Comparison of ENCODE assay signal across 25 mouse cellular contexts in the genomic region with DNA sequence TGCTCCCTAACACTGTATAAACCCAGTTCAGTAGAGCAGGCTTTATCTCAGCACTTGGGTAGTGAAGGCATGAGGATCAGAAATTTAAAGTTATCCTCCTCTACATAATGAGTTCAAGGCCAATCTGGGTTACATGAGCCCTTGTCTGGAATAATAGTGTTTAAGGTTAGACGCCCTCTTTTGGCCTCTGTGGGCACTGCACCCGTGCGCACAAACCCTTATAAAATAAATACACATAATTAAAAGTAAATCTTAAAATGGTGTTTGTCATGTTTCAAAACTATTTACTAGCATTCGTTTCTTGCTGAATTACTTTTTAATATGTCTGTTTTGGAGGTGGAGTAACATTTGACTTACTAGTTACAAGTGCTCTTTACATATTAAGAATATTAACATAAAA.
A peak's percentile ranks its signal among the peaks of the same experiment; 100 is the strongest.
DNase-seq lines count a peak whose midpoint lies in the region; ATAC-seq and TF ChIP-seq lines count a peak whose summit lies in the region.
"Had no signal": no experiment of that assay in that cellular context is flagged by ENCODE, and none has a peak within 500 bp of the region (broad histone marks: within the 10 kb centered on the region; RNA-seq: fewer than 3 reads in every experiment).

No protein-coding gene starts in this region.

- no peak for ATAC-seq in heart, embryonic 12.5 days (ENCODE audit: insufficient number of reproducible peaks, low FRiP score)
- ATAC-seq in Patski, result no peak
- ATAC-seq: forebrain, embryonic 13.5 days; hindbrain, embryonic 16.5 days; intestine, embryonic 16.5 days; midbrain, embryonic 16.5 days had no signal

- no peak overlapping the region for H3K27ac ChIP-seq in heart, embryonic 12.5 days (ENCODE audit: poor library complexity, severe bottlenecking)
- no peak overlapping the region for H3K27ac ChIP-seq in left cerebral cortex, adult 2 months
- H3K27ac ChIP-seq: forebrain, embryonic 13.5 days; heart, embryonic 15.5 days; limb, embryonic 10.5 days; limb, embryonic 15.5 days; liver, embryonic 15.5 days; lung, embryonic 15.5 days had no signal

- intact Hi-C loops in left cerebral cortex, adult 2 months (cut with DNase I), result loop anchor here (10.0 kb wide), 2 partner anchors 412 to 592 kb away; no protein-coding TSS in a partner anchor
- intact Hi-C loops in left cerebral cortex, postnatal 10 days (cut with DNase I), result loop anchor here (5.0 kb wide), 1 partner anchor 270 kb away; the partner anchor contains the start of gene Cyp26b1

- H3K36me3 ChIP-seq in heart, embryonic 12.5 days, result no peaks in the 10 kb centered on the region
- H3K36me3 ChIP-seq: G1E; heart, embryonic 15.5 days; limb, embryonic 10.5 days; limb, embryonic 15.5 days; liver, embryonic 15.5 days; lung, embryonic 15.5 days had no signal

- peak; percentile 7 for DNase-seq in heart, adult 11 months
- no peak for DNase-seq in left cerebral cortex, adult 2 months (ENCODE audit: extremely low spot score in 1 of 2, low spot score in 2 of 2)
- no peak for DNase-seq in left cerebral cortex, postnatal 10 days (ENCODE audit: extremely low spot score in 1 of 2, low spot score in 2 of 2)
- peak; percentile 15 for DNase-seq in 416B (ENCODE audit: low read depth)
- DNase-seq in Patski (ENCODE audit: low read depth, low spot score), result no peak
- no peak for DNase-seq in urinary bladder, postnatal 10 days (ENCODE audit: low spot score)
- no peak for DNase-seq in adrenal gland, postnatal 14 days
- DNase-seq: adrenal gland, adult 2 months; cerebellum, adult 11 months; cerebellum, adult 9-10 months; cerebellum, postnatal 36 days; gastrocnemius, postnatal 36 days; kidney, postnatal 25 days had no signal

- peaks cover 12% of the 10 kb centered on the region for H3K4me1 ChIP-seq in heart, embryonic 12.5 days (replicated peaks)
- H3K4me1 ChIP-seq: lung, embryonic 15.5 days had no signal

- no peak overlapping the region for H3K4me3 ChIP-seq in heart, embryonic 12.5 days
- H3K4me3 ChIP-seq in left cerebral cortex, adult 2 months, result no peak overlapping the region
- H3K4me3 ChIP-seq: forebrain, embryonic 13.5 days; heart, embryonic 15.5 days; limb, embryonic 10.5 days; limb, embryonic 15.5 days; liver, embryonic 15.5 days; lung, embryonic 15.5 days had no signal

- peaks cover 36% of the 10 kb centered on the region for H3K27me3 ChIP-seq in heart, embryonic 12.5 days (replicated peaks)
- H3K27me3 ChIP-seq in Patski, result no peaks in the 10 kb centered on the region
- H3K27me3 ChIP-seq: forebrain, embryonic 13.5 days had no signal

- no peak overlapping the region for H3K4me2 ChIP-seq in heart, embryonic 12.5 days
- H3K4me2 ChIP-seq: forebrain, embryonic 13.5 days; heart, embryonic 15.5 days; limb, embryonic 15.5 days; liver, embryonic 15.5 days; lung, embryonic 15.5 days; midbrain, embryonic 11.5 days had no signal

- 86% methylated on average over 4 of the region's 4 CpGs for WGBS in heart, embryonic 12.5 days

- CTCF ChIA-PET in Patski (lab: Charles Lee), result interaction anchor here (1.4 to 1.5 kb wide), 2 partner anchors 9 to 14 kb away, joined by 3 to 5 read pairs; no protein-coding TSS in a partner anchor

- no peaks in the 10 kb centered on the region for H3K9me3 ChIP-seq in heart, embryonic 12.5 days (replicated peaks)
- H3K9me3 ChIP-seq: forebrain, embryonic 13.5 days; G1E; heart, embryonic 15.5 days; limb, embryonic 10.5 days; limb, embryonic 15.5 days; liver, embryonic 15.5 days; lung, embryonic 15.5 days had no signal

- peak; percentile 20 for TF ChIP-seq CTCF in left cerebral cortex, adult 2 months (IDR thresholded peaks at IDR 0.05)
- peak; percentile 55 for TF ChIP-seq CTCF in Patski (IDR thresholded peaks at IDR 0.05)

- H3K9ac ChIP-seq in heart, embryonic 12.5 days, result no peak overlapping the region
- H3K9ac ChIP-seq: forebrain, embryonic 13.5 days; heart, embryonic 15.5 days; limb, embryonic 15.5 days; liver, embryonic 15.5 days; lung, embryonic 15.5 days had no signal

- POLR2A ChIA-PET in Patski (lab: Charles Lee), result no interaction called here

- in situ Hi-C loops in Patski (cut with MboI; ENCODE audit: low pct_unique_long_range_greater_than_20kb), result no loop called here

Comparison
In these comparisons a context has a peak if more than half of its experiments do, and no peak if none do; other contexts are left out.
1. DNase-seq: peak in heart, adult 11 months (single experiment) and 416B (single experiment); none in left cerebral cortex, adult 2 months (0 of 2), left cerebral cortex, postnatal 10 days (0 of 2), Patski (single experiment), urinary bladder, postnatal 10 days (single experiment) and adrenal gland, postnatal 14 days (single experiment).